Mouse (Mus musculus) liver, embryonic 16.5 days (tissue): ENCODE results near the gene Cntn5. TPM values are rescaled to one million over a fixed set of nuclear protein-coding genes. Genes with fewer than 3 reads are reported as not detected.
"Not testable (repeated sequence)": the region's sequence is repeated elsewhere in the genome, so short reads cannot be mapped to it uniquely, and the experiment has no call there.

ENCODE experiments used
- ATAC-seq: fragments of 200-750 bp; cut with Nextera tagmentation; 2 replicates; pipeline ENCODE4 v1.8.0; 2017; ENCODE audit warnings: low read depth, mild to moderate bottlenecking, moderate number of reproducible peaks, moderate library complexity
- H3K27ac ChIP-seq: fragments of 300-500 bp; sonication (generic); 2 replicates; pipeline ENCODE4 v1.5.1; 2014; ENCODE audit warnings: mild to moderate bottlenecking, low read length
- H3K27me3 ChIP-seq: fragments of 300-500 bp; sonication (generic); 2 replicates; pipeline ENCODE4 v1.6.1; 2014; ENCODE audit warnings: low read depth, low read length, mixed read lengths; ENCODE audit not compliant: control insufficient read depth, insufficient read depth
- H3K36me3 ChIP-seq: fragments of 300-500 bp; sonication (generic); 2 replicates; pipeline ENCODE4 v1.6.1; 2014; ENCODE audit warnings: mild to moderate bottlenecking; ENCODE audit not compliant: control insufficient read depth, insufficient read depth
- H3K4me1 ChIP-seq: fragments of 300-500 bp; sonication (generic); 2 replicates; pipeline ENCODE4 v1.6.1; 2014; ENCODE audit warnings: low read depth, low read length, mixed read lengths; ENCODE audit not compliant: control insufficient read depth
- H3K4me2 ChIP-seq: fragments of 300-500 bp; sonication (generic); 2 replicates; pipeline ENCODE4 v1.6.1; 2014; ENCODE audit warnings: low read depth, low read length, mixed read lengths
- H3K4me3 ChIP-seq: fragments of 300-500 bp; sonication (generic); 2 replicates; pipeline ENCODE4 v1.5.1; 2014; ENCODE audit warnings: low read depth, mild to moderate bottlenecking, low read length
- H3K9ac ChIP-seq: fragments of 300-500 bp; sonication (generic); 2 replicates; pipeline ENCODE4 v1.6.1; 2014; ENCODE audit warnings: low read depth, low read length
- H3K9me3 ChIP-seq: fragments of 300-500 bp; sonication (generic); replicated peaks from 2 replicates; pipeline ENCODE4 v1.6.1; 2016; ENCODE audit warnings: low read length; ENCODE audit not compliant: control insufficient read depth
- WGBS: fragments of 180-500 bp; shearing (Covaris S2); extraction: QIAGEN DNeasy Blood & Tissue Kit; methylation state at CpG from one replicate; pipeline ENCODE4 v1.1.7; 2014; ENCODE audit not compliant: insufficient replicate concordance; 5-methylcytosine and 5-hydroxymethylcytosine counted together
- polyA plus RNA-seq: library from polyadenylated mRNA; unstranded; fragments of >200 nt; fragmentation: Nextera tagmentation; extraction: Ambion mirVana; gene quantifications from 2 replicates; pipeline ENCODE4 v1.2.1, GENCODE M21; 2015

The Cntn5 gene
- polyA plus RNA-seq, 1 experiment from 2014 or later, result not detected

DNA sequence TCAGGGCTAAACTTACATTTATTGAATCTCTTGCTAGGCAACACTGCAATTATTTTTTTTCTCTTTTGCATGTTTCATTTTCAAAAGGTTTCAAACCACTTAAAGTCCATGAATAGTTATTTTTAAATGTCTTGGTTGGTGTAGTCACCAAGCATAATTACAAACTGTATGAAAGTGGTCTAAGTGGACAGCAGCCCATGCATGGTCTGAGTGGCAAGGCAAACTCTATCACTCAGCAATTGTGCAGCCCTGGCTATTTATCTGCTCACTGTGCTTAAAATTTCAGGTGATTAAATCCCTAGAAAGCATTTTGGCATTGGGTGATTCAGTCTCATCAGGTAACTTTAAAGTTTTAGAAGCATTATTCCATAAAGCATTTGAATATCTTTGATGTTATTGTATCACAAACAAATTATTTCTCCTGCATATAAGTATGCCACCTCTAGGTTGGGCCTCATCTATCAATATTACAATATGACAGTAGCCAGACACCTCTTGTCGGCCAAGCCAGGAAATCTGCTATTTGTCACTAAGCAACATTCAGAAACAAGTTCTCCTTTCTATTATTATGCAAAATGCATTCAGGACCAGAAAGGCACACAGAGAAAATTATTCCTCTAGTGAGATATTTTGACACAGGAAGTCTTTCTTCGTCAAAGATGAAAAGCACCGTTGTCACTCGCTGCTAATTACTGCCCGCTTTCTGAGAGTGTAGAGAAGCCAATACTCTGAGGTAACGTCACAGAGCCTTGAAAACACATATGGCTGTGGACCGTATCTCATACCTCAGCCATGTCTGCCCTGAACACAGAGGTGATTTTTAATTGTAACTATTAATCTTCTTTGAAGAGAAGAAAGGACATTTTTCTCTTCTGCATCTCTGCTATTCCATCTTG, 329.0 kb downstream of the Cntn5 start:
- H3K27ac ChIP-seq, result no peak overlapping the region
- WGBS, result 65% methylated on average over 7 of the region's 7 CpGs
- no peak for ATAC-seq

DNA sequence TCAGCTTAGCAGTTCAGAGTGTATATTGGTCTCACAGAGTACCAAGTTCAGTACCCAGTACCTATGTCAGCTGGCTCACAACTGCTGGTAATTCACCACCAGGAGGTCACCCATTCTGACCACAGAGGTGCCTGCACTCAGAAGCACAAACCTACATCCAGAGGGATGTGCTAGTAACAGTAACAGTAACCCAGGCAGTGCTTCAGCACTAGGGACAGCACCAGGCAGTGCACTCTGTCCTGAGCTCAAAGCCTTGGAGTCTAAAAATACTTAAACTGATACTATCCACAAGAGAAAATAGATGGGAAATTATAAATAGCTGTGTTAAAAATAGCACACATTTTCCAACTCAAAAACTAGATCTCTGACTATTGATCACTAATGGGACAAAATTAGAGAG, 334.7 kb downstream of the Cntn5 start:
- Histone ChIP-seq H3K4me1 (no peaks in the 10 kb centered on the region), H3K27me3 (no peaks in the 10 kb centered on the region), H3K4me3 (no peak overlapping the region), H3K4me2 (no peak overlapping the region), H3K9me3 (no peaks in the 10 kb centered on the region), H3K27ac (no peak overlapping the region), H3K36me3 (no peaks in the 10 kb centered on the region), H3K9ac (no peak overlapping the region)
- no peak for ATAC-seq

More for the DNA sequence above, 329.0 kb downstream of the Cntn5 start:
- no peak overlapping the region for H3K4me2 ChIP-seq
- H3K4me1 ChIP-seq, result no peaks in the 10 kb centered on the region
- H3K9me3 ChIP-seq, result no peaks in the 10 kb centered on the region
- no peak overlapping the region for H3K4me3 ChIP-seq
- H3K36me3 ChIP-seq, result no peaks in the 10 kb centered on the region
- H3K27me3 ChIP-seq, result no peaks in the 10 kb centered on the region
- no peak overlapping the region for H3K9ac ChIP-seq

DNA sequence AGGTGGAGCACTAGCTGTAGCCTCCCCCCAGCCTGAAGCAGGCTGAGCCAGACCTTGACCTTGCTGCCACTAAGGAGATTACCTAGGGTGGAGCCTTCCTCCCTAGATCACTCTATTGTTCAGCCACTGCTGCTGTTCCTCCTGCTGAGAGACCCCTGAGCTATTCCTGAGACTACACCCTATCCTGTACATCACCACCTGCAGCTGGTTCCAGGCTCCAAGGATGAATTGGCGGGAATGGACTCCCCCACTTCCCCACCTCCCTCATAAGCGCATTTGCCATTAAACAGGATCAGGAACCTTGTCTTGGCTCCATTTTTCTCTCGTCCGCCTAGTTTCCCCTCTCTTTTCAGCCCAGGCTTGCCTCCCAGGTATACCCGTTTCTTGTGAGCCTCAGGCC, 363.7 kb downstream of the Cntn5 start:
- ATAC-seq, H3K4me1 ChIP-seq, H3K4me3 ChIP-seq, H3K4me2 ChIP-seq, H3K27me3 ChIP-seq, H3K9me3 ChIP-seq, H3K9ac ChIP-seq, H3K36me3 ChIP-seq, H3K27ac ChIP-seq: not testable (repeated sequence)
- 60% methylated on average over 5 of the region's 5 CpGs for WGBS

DNA sequence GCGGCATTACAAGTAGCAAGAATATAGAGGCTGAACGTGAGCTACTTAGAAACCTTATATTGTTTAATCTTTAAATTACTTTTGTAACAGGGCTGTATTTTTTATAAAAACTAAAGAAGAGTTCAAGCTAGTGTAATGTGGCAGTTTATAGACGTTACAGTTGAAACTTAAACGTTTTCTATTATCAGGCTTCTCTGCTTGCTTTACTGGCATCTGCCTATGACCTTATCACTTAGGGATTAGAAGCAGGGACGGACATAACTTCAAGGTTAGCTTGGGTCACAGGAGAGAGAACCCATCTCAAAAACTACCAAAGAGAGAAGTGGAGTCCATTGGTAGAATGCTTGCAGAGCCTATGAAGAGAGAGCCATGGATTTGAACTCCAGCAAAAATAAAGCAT, 372.3 kb downstream of the Cntn5 start:
- H3K4me2 ChIP-seq, result no peak overlapping the region
- H3K27ac ChIP-seq, result no peak overlapping the region
- no peaks in the 10 kb centered on the region for H3K4me1 ChIP-seq
- no peaks in the 10 kb centered on the region for H3K27me3 ChIP-seq
- 59% methylated on average over 5 of the region's 5 CpGs for WGBS
- H3K9ac ChIP-seq, result no peak overlapping the region
- H3K9me3 ChIP-seq, result no peaks in the 10 kb centered on the region
- H3K36me3 ChIP-seq, result no peaks in the 10 kb centered on the region
- ATAC-seq, result no peak
- no peak overlapping the region for H3K4me3 ChIP-seq

DNA sequence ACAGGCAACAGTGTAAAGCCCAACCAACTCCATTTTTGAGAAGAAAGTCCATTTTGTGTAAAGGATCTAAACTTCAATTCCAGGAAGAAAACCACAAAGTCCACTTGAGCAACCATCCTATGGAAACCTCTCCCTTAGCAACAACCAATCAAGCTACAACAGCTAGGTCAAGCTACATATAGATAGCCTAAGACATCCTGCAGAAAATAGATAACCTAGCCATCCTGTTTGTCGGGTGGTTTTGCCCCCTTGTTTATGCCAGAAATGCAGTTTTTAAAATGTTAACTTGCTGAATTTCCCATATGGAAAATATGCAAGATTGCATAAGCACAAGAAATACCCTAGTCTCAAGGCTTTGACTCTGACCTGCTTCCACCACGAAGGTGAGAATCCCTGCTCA, 373.5 kb downstream of the Cntn5 start:
- no peak overlapping the region for H3K9ac ChIP-seq
- H3K4me1 ChIP-seq, result no peaks in the 10 kb centered on the region
- H3K36me3 ChIP-seq, result no peaks in the 10 kb centered on the region
- no peaks in the 10 kb centered on the region for H3K27me3 ChIP-seq
- no peak overlapping the region for H3K27ac ChIP-seq
- WGBS, result 49% methylated on average over 2 of the region's 2 CpGs
- H3K9me3 ChIP-seq, result no peaks in the 10 kb centered on the region
- no peak overlapping the region for H3K4me3 ChIP-seq
- no peak for ATAC-seq
- H3K4me2 ChIP-seq, result no peak overlapping the region

DNA sequence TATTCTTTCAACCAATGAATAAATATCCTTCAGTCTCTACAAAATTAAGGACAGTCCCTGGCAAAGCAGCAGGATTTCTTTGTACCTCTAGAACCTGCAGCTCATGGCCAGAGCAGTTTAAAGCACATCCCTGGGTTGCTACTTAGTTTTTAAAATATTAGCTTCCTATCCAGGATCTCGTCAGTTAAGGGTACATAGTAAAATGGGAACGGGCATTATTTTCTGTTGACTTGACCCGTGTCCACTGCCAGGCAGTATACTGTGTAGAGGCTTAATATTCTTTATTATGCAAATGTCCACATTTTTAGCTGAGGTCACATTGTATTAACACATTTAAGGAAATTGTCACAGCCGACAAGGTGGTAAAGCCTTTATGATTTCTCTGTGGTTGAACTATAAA, 375.0 kb downstream of the Cntn5 start:
- Histone ChIP-seq H3K4me1 (no peaks in the 10 kb centered on the region), H3K27ac (no peak overlapping the region), H3K36me3 (no peaks in the 10 kb centered on the region), H3K4me2 (no peak overlapping the region), H3K4me3 (no peak overlapping the region), H3K9ac (no peak overlapping the region), H3K9me3 (no peaks in the 10 kb centered on the region), H3K27me3 (no peaks in the 10 kb centered on the region)
- WGBS, result 60% methylated on average over 4 of the region's 4 CpGs
- no peak for ATAC-seq

DNA sequence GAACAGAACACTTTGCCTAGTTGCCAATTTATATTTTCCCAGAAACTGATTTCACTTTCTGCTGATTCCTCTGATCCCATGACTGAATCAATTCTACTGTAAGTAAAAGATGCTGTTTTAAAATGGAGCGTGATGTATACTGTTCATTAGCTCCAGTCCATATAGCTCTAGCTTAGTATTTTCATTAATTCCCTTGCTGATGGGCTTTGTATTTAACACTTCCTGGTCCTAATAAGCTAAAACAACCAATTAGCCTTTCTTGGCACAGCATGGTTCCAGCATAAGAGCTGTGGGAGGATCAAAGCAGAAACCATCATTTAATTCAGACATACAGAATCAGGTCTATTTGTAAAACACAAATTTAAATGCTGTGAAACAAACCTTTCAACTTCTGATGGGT, 375.5 kb downstream of the Cntn5 start:
- no peak for ATAC-seq
- Histone ChIP-seq H3K27me3 (no peaks in the 10 kb centered on the region), H3K4me1 (no peaks in the 10 kb centered on the region), H3K4me3 (no peak overlapping the region), H3K4me2 (no peak overlapping the region), H3K9ac (no peak overlapping the region), H3K27ac (no peak overlapping the region), H3K9me3 (no peaks in the 10 kb centered on the region), H3K36me3 (no peaks in the 10 kb centered on the region)
- 52% methylated on average over 1 of the region's 1 CpGs for WGBS

DNA sequence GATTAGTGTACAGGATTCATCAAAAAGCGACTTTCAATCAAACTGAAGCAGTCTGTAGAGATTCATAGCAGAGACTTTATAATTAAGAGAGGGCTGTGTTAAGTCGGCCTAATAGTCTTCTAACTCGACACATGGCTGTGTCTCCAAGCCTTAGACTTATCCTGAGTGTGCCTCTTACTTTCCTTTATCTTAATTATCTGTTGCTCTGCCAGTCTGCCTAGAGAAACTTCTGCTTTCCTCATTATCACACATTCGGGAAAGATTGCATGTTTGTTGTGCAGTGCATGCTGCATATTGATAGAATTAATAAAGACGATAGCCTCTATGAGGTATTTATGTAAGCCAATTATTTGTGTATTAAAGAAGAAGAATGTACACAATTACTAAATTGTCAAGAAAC, 375.9 kb downstream of the Cntn5 start:
- no peak overlapping the region for H3K4me3 ChIP-seq
- H3K27ac ChIP-seq, result no peak overlapping the region
- H3K27me3 ChIP-seq, result no peaks in the 10 kb centered on the region
- no peaks in the 10 kb centered on the region for H3K9me3 ChIP-seq
- no peaks in the 10 kb centered on the region for H3K36me3 ChIP-seq
- no peak overlapping the region for H3K4me2 ChIP-seq
- 55% methylated on average over 5 of the region's 5 CpGs for WGBS
- H3K4me1 ChIP-seq, result no peaks in the 10 kb centered on the region
- ATAC-seq, result no peak
- H3K9ac ChIP-seq, result no peak overlapping the region

DNA sequence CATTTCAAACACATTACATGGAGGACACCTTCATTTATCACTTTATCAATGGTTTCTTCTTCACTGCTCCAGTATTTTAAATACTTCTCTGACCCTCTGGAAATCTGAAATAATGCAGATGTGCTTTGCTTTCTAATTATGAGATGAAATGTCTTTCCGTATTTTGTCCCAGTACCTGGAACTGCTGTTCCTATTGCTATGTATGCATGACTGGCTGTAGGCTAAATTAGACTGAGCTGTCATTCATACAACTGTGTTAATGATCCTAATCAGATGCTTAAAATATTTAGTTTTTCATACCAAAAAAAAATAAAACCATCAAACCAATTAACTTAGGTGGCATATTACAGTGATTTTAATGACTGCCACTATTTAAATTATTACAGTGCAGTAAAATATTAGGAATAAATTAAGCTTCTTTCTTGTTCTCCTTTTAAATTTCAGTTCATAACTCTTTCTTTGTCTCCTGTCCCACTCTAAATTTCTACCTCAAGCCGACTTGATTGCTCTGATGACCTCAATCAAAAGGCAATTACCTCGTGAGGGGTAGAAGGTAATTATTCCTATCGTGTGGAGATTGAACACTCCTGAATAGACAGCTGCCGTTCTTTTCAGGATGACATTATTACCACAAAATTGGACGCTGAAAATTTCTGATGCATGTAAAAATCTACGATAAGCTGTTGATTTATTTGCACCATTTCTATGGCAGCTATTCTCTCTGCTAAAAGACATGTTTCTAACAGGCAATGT, 378.5 kb downstream of the Cntn5 start:
- no peaks in the 10 kb centered on the region for H3K9me3 ChIP-seq
- no peaks in the 10 kb centered on the region for H3K4me1 ChIP-seq
- no peak for ATAC-seq
- H3K9ac ChIP-seq, result no peak overlapping the region
- no peaks in the 10 kb centered on the region for H3K27me3 ChIP-seq
- no peak overlapping the region for H3K4me2 ChIP-seq
- no peak overlapping the region for H3K27ac ChIP-seq
- H3K4me3 ChIP-seq, result no peak overlapping the region
- 63% methylated on average over 7 of the region's 7 CpGs for WGBS
- no peaks in the 10 kb centered on the region for H3K36me3 ChIP-seq
